Mouse (Mus musculus): Measurements from ENCODE around the gene Acsm4.

The Acsm4 gene

GRCm38 (mm10) chr7:119762166-119762697, 72.4 kb downstream of the Acsm4 start:
- in situ Hi-C loops (cut with MboI, MseI): no loop called here

Measured in regulatory T cell (primary cell).